Mouse (Mus musculus) ZHBTc4 (cell line): ENCODE results near the gene Igll1.

Source experiments
- DNase-seq: peaks from one replicate; pipeline ENCODE4 v3.0.0-alpha.2; 2011; ENCODE audit warnings: low read depth, low spot score

Igll1 gene

DNA sequence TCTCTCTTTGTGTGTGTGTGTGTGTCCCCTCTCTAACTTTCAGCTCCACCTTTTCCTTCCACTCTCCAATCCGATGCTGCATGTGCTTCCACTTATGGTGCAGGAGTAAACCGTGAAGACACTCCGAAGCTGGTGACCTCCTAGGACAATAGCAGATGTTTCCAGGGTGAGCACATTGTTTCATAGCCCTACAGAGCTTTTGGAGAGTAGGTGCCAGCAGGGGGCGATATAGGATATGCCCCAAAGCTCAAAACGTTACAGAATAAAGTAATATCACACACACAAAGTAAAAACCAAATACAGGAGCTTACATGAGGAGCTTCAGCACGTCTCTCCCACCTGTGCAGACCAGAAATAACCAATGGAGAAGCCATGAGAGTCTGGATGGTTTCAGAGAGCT is 8.9 kb downstream of the Igll1 start:
- DNase-seq = peak; percentile 81

DNA sequence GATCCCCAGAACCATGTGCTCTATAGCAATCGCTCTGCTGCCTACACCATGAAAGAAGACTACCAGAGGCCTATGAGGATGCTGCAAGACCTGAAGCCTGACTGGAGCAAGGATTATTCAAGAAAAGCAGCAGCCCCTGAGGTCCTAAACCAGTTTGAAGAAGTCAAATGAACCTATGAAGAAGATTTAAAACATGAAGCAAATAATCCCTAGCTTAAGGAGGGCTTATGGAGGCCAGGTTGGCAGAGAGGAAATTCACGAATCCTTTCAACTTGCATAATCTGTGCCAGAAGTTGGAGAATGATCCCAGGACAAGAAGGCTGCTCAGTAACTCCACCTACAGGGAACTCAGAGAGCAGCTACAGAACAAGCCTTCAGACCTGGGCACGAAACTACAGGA is 11.4 kb downstream of the Igll1 start:
- no peak for DNase-seq

DNA sequence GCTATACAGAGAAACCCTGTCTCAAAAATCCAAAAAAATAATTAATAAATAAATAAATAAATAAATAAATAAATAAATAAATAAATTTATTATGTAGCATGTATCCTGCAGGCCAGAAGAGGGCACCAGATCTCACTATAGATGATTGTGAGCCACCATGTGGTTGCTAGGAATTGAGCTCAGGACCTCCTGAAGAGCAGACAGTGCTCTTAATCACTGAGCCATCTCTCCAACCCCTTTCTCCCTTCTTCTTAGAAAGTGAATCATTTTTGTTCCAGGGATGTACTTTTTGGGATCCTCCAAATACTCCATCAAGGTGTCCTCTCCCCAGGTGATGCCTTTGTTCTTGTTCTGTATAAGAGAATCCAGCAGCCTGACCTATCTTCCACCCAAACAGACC is 14.6 kb downstream of the Igll1 start:
- peak; percentile 57 for DNase-seq

DNA sequence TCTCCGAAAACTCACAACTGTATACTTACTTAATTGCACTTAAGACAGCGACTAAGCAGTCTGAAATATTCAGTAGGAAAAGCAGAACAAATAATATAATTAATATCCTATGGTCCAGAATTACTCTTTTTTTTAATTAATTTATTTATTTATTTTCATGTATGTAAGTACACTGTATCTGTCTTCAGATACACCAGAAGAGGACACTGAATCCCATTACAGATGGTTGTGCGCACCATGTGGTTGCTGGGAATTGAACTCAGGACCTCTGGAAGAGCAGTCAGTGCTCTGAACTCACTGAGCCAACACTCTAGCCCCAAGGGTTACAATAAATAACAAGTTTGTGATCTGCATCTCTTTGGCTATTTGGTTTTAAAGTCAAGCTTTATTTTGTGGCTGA is 34.1 kb downstream of the Igll1 start:
- no peak for DNase-seq

DNA sequence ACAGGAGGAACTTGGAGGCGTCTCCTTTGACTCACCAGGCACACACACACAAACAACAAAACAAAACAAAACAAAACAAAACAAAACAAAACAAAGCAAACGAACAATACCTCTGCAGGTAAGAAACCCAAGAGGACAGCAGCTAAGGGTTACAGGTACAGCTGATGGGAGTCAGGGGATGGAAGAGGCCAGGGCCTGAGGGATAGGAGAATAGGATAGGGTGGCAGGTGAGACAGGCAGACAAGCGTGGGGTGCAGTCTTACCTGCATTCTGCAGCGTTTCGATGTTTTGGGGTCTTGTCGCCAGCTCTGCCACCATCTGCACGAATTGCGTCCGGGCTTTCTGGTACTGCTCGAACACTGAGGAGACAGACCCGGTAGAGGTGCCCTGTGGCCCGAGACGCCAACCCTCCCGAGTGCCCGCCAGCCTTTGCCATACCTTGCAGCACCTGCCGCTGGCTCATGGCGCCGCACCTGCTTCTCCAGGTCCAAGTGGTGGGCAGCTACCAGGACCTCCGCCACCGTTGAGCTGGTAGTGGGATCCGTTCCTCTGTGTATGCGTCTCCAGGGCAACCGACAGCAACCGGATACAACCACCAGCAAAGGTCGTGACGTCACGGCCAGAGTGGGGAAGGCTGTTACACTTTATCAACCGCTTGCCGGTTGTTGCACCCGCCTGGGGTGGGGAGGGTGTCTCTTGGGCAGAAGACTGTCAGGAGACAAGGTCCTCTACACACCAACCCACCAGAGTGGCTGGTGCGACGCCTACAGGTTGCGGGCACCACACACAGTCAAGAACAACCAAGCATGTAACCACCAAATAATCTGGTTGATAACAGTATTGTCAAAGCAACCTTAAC is 34.8 kb downstream of the Igll1 start, which contains the start of gene Spag6l:
Spag6l (minus strand) TSS at position 700 of the 859 bp plus-strand sequence.
- peak; percentile 85 for DNase-seq

DNA sequence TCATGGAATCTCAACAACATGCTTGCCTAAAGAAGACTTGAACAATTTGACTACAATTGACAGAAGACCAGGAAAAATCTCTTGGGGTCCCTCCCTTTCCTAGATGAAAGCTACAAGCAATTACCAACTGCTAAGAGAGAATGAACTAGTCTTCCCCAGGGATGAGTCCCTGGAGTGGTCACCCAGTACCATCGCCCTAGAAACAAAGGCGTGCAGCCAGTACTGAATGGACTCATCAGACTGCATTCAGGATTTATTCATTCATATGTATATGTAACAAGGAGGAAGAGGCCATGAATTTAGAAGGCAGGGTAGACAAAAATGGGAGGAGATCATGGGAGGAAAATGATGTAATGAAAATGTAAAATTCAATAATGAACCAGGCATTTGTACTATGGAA is 37.6 kb downstream of the Igll1 start:
- peak; percentile 31 for DNase-seq

DNA sequence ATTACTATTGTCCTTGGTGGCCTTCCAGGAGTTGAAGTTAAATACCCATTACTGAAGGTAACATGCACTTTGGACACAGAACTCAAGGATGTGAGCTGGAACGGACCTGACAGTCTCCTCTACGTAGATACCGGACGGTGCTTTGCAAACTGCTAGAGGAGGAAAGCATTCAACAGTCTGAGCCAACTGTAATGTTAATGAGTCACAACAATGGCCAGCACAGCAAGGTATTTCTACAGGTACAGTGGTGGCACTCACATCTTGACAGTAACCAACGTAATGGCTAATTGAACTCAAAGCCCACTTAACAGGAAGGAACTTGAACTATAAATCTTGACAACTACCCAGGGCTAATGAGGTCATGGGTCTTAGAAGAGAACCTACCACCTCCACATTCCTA is 38.3 kb downstream of the Igll1 start:
- peak; percentile 68 for DNase-seq
